Mouse (Mus musculus) heart, adult 9 months (tissue): ENCODE data around the gene Alox5.
"Not testable (repeated sequence)": the region's sequence is repeated elsewhere in the genome, so short reads cannot be mapped to it uniquely, and the experiment has no call there.

Experiments
- DNase-seq, 2 experiments: peaks; one replicate each; pipeline ENCODE4 v3.0.0; 2022; ENCODE audit warnings: low spot score in 2 of 2

Alox5 gene

DNA sequence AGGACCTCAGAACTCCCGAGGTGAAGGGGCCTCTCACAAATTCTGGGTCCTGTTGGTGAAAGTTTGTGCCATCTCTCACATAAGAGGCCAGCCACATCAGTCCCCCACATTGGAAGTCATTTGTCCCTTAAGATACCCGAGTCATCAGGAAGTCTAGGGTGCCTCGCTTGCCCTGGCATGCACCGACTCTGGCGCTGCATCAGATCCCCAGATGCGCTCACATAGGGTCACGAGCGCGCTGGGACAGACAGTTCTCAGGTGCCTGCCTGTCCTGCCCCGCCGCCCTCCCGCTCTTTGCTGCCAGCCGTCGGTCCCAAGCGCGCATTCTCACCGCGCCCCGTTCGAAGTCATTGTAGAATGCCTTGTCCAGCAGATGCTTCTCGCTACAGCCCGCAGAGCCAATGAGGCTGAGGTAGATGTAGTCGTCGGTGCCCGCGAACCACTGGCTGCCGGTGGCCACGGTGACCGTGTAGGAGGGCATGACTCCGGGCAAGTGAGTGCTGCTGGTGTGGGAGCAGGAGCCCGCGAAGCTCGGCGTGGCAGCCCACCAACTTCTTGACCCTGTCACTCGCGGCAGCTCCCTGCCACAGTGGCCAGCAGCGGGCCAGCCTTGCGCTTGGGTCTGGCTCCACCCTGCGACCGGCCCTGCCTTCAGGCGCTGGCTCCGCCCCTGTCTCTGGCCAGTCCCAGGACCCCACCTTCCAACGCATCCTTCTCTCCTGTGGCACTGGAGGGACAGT is at the start of gene Alox5:
Gene Alox5 (minus strand): TSS at position 635 of the 740 bp plus-strand sequence.
- peak; percentile 38 to 44 for DNase-seq

DNA sequence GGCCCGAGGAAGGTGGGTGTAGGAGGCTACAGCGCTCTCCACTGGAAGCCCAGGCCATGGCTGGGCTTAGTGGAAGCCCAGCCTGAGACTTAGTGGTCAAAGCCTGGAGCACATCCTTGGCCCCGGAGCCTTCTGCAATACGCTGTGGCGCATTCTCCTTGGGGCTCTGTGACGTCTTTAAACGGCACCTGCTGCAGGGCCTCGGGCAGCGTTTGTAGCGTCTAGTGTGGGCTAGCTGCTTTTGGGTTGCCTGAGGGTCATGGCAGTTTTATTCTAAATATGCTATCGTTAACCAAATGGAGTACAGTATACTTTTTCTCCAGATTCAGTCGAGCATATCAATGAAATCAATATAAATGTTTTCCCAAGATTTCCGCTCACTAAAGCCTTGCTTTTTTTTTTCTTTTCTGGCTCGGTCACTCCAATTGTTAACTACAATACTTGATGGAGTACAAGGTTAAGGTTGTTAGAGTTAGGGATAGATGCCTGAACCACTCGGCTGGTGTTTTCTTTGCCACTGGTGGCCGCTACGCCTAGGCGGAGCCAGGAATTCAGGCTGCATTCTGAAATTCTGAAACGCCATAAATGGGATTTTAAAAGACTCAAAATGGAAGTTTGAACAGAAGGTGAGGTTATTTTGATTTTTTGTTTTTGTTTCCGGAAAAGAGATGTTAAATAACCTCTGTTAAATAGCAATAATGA is 45.5 kb upstream of the Alox5 start, which contains the start of gene Olfr212:
Gene Olfr212 (plus strand): TSS at position 215 of the 702 bp plus-strand sequence.
- not testable (repeated sequence) for DNase-seq

DNA sequence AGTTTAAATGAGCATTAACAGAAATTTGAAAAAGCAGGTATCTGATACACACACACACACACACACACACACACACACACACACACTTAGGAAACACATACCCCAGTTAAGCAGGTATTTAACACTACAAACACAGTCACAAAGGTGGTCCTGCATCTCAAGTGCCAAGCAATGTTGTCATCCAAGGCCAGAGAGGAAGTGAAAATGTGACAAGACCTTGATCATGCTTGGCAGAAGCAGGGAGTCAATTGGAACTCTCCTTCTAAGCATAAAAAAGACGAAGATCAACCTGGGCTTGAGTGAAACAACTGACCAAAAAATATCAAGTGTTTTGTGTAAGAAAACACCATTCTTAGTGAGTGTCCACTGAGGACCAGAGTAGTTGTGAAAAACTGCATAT is 35.0 kb upstream of the Alox5 start:
- no peak for DNase-seq

DNA sequence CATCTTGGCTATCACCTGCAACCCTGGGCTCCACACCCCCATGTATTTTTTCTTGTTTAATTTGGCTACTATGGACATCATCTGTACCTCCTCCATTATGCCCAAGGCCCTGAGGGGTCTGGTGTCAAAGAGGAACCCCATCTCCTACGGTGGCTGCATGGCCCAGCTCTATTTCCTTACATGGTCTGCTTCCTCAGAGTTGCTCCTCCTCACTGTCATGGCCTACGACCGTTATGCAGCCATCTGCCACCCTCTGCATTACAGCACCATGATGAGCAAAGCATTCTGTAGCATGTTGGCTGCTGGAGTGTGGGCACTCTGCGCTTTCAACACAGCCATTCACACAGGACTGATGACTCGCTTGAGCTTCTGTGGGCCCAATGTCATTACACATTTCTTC is 32.8 kb upstream of the Alox5 start:
- no peak for DNase-seq

DNA sequence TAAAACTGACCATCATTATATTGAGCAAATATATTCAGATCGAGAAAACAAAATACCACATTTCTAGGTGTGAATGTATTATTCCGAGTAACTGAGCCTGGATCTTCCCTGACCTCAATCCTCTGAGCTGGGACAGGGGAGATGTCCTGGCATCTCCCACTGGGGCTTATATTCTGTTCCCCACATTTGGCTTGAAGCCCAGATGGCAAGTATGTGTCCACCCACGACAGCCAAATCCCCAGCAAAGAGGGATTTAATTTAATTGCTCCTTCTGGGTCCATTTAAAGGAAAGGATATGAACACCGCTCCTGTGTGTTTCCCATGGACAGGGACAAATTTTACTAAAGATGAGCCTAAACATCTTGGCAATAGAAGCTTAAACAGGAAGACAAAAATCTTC is 27.8 kb upstream of the Alox5 start, which contains the start of gene Olfr211:
Gene Olfr211 (plus strand): TSS at position 301 of the 400 bp plus-strand sequence.
- no peak for DNase-seq

DNA sequence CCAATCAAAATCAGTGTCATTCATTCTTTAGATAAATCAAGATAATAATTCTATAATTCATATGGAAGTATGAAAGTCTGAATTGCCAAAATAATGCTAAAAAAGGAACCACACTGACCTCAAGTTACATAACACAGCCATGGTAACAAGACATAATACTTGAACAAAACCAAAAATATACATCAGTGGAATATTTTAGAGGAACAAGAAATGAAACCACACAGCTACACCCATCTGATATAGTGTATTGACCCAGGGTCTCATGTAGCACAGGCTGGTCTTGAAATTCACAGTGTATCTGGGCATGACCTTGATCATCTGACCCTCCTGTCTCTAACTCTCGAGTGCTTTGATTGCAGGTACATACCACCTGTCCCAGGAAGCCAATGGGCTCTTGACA is 25.9 kb upstream of the Alox5 start:
- DNase-seq: peak in 1 of 2 experiments; percentile 4

DNA sequence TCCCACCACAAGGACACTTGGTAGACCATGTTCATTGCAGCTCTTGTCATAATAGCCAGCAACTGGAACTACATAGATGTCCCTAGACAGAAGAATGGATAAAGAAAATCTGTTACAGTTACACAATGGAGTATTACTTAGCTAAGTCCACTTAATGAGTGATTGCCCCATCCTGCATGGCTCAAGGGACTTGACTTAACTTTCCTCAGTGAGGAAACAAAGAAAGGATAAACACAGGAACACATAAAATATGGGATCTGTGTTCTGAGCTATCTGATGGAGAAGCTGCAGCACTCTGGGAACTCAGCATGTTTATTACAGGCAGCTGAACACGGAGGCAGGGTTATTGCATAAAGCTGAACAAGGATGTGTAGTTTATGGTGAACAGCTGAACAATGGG is 24.1 kb upstream of the Alox5 start:
- no peak for DNase-seq

DNA sequence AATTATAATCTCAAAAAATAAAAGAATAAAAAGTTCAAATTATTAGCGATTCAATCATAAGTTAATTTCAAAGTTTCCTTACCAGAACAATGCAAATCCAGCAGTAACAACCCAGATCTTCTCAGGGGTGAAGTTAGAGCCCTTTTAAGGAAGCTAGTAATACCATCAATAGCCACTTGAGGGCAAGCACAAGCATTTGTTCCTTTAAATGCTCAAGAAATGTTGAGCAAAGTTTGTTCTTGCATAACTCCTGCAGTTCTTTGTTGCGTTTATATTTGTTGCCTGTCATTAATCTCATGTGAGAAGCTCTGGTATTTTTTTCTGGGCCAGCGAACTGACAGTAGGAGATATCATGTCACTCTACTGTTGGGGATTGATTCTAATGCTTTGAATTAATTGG is 7.1 kb upstream of the Alox5 start:
- DNase-seq: no peak

DNA sequence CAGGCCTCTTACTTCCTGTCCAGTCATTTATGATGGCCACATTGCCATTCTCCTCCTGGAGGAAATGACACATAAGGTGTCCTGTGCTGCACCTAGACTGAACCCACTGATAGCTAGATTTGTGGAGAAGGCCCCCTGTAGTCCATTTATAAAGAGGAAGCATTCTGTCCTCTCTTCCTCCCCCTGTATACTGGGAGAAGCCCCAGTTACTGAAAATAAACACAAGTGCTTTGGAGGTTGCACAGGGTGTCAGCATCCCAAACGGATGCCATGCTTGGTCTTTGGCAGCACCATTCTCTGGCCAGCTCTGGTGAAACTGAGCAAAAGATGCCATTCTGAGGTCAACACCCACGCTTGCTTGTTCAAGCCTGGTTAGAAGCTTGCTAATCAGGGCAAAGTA is 1.7 kb downstream of the Alox5 start:
- no peak for DNase-seq

DNA sequence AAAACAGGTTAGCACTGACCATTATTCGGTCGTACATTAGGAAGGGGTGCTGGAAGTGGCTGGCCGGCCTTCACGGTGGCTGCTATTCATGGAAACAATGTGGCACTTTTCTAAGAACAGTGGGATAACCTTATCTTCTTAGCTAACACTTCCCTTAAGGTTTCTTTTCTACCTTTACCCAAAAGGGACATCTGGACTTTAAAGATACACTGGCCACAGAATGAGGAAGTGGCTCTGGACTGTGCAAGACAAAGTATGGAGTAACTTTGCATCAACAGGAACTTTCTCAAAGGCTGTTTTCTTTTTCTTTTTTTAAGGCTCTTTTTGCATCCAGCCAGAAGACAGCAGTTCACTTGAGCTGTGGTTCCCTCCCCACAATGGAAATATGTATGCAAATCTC is 2.2 kb downstream of the Alox5 start:
- DNase-seq: no peak

DNA sequence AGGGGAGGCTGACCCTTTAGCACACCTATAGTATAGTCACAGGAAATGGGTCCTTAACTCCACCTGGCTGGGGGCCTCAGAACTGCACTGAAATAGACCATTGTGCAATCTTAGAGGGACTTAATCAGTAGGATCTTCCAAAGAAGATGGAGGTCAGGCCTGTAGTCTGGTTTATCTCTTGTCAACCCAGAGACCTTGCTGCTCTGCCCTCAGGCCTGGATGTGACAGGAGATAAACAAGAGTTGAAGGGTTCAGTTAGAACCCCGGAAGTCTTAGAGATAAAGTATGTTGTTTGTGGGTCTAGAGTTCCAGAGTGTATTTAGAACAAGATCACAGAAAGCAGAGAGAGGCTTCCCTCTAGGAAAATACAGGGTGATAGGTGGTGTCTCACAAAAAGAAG is 4.5 kb downstream of the Alox5 start:
- no peak for DNase-seq

DNA sequence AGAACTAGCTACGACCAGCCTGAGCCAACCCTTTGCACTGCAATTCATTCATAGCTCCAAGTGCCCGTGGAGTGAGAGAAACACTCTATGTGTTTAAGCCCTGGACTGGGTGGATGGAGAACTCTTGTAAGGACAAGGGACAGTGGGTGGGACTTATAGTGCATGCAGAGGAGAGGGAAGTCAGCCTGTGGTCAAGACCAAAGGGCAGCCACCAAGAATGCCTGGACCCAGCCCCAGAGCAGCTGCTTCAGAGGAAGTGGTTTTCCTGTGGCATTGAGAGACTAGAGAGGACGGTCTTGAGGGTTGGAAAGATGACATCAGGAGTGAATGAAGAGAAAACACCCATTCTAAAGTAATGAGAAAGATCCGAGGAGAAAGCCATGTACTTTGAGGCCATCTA is 5.2 kb downstream of the Alox5 start:
- peak; percentile 43 to 68 for DNase-seq

DNA sequence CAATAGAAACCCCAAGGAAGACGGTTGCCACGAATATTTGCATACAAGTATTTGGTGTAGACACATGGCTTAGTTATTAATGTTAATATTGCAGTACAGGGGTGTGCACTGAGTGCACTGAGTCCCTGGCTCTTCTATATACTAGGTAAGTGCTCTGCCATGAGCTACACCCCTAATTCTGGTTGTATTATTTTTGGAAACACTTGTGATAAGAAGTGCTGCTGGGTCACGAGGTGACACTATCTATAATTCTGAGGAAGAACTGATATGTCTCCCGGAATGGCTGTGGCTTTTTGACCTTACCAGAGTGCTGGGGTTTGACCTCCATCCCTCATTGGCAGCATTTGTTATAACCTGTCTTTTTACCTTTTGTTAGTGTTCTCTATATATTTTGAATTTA is 20.1 kb downstream of the Alox5 start:
- DNase-seq: peak; percentile 44 to 61

DNA sequence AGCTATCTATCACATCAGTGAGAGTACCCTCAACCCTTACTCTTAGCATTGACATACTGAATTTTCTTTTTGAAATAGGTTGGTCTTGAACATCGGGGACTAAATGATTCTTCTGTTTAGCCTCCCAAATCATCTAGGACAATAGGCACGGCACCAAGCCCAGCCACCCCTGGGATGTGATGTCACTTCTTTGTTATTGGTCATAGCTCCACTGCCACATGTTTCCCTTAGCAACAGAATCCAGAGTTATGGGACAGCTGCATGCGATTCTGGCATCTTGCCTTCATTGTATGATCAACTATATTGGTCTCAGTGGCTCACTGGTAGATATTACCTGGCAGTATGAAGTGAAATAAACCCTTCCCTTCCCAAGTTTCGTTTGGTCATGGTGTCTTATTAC is 20.5 kb downstream of the Alox5 start:
- no peak for DNase-seq

DNA sequence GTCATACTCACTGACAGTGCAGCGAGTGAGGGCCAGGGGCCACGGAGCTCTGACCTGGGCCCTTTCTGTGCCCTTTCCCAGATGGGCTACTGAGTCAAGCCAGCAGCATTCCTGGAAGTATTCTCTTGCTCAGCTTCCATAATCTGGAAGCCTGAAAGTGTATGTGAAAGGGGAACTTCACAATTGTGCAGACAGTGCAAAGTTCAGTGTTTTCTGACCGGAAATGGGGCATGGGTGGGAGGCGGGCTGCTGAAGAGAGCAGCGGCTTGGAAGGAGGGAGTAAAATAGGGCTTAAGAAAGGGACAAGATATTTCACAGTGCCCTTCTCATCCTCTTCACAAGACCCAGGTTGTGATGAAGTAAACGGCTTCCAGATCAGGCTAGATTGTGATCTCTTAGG is 21.4 kb downstream of the Alox5 start:
- DNase-seq: no peak

DNA sequence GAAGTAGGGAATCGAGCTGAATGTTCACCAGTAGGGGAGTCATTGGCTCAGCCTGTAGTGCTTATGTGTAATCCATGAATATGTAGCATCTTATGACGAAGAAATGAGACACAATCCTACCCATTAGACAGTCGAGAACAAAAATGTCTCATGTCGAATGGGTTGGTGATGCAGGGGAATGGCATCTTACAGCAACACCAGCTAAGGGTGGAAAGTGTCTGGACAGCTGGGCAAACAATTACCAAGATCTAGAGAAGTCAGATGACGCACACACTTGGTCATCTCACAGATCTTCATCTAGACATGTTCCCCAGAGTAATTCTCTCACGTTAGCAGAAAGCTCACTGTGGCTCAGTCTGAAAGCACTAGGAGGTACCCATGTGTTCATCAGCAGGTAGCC is 22.1 kb downstream of the Alox5 start:
- DNase-seq: no peak

DNA sequence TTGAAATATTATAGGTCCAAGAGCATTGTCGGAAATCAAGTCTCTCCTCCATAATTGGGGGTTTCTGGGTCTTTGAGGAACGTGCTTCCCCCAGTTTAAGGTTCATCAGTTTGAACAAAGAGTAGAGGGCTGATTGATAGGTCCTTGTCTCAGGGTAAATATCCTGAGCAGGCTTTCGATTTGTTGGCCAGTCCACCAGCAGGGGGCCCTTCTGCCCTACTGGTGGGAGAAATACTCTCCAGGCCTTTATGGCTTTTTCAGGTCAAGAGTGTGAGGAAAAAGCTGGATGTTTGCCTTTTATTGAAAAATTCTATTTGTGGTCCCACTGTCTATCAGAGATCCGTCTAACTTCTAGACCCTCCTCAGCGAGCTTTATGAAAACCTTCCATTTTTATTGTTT is 32.7 kb downstream of the Alox5 start:
- no peak for DNase-seq

DNA sequence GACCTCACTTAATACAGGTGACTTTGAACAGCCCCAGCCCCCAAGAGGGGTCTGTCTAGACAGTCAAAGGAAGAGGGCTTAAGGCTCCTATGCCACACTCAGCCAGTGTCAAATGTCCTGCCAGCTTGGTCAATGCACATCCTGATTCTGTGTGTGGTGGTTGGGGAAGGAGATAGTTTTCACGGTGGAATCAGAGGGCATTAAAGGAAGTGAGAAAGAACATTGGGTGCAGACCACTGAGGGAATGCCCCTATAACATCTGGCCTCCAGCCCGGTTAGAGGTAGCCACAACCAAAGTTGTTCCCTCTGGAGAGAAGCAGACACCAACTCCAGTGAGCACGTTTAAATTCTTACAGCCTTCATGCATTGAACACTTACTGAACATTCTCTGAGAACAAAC is 33.4 kb downstream of the Alox5 start:
- DNase-seq: peak in 1 of 2 experiments; percentile 11

DNA sequence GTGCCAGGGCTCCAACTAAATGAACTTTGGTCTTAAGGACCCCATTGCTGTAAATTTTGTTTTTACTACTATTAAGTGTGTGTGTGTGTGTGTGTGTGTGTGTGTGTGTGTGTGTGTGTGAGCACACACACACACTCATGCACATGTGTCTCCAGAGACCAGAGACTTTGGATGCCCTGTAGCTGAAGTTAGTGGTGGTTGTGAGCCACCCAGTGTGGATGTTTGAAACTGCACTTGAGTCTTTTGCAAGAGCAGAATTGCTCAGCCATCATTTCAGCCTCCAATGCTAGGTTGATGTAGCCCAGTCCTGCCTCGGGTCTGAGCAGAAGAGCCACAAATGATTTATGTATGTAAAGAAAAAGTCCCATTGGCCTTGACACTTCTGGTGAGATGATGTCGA is 37.3 kb downstream of the Alox5 start:
- no peak for DNase-seq

DNA sequence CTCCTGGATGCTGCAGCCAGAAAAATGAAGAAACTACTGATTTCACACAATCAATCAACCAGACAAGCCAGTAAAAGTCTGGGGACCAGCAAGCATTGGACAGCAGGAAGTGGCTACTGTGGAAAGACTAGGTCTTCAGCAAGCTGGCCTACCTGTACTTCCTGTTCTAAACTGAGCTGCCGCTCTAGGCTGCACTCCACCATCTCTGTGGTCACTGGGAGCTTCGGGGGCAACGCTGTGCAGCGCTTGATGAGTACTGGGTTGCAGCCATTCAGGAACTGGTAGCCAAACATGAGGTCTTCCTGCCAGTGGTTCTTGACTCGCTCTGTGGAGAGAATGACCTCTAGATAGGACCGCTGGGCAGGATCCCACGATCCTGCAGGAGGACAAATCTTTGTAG is 38.0 kb downstream of the Alox5 start:
- no peak for DNase-seq

DNA sequence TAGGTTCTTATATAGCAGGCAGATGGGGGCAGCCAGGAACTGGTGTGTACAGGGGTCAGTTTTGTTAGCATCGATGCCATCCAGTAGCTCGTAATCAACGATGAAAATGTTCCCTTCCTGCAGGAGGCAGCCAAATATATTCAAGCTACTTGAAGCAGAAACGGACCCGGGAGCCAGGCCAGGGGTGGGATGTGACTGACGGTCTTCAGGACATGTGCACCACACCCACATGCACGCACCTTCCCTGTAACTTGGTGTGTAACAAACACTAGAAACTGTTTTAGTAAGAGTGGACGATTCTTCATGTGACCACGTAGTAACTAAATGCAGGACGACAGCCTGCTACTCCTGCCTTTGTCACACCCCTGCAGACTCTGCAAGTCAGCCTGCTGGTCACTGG is 40.7 kb downstream of the Alox5 start:
- no peak for DNase-seq

DNA sequence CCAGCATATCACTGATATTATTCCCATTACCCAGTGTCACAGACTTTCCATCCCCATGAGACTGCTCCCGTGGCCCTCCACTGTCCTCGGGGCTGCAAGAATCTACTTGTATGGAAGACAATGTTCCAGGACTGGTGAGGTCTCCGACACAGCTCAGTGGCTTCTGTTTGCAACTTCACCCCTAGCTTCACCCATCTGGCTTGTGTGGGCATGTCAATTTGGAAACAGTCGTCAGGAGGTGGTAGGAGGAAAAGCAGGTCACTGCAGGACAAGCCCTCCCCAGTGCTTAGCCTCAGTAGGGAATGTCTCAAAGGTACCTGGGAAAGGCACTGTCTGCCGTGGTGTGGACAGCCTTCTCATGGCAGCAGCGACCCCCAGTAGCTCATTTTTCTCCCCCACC is 41.3 kb downstream of the Alox5 start:
- no peak for DNase-seq

DNA sequence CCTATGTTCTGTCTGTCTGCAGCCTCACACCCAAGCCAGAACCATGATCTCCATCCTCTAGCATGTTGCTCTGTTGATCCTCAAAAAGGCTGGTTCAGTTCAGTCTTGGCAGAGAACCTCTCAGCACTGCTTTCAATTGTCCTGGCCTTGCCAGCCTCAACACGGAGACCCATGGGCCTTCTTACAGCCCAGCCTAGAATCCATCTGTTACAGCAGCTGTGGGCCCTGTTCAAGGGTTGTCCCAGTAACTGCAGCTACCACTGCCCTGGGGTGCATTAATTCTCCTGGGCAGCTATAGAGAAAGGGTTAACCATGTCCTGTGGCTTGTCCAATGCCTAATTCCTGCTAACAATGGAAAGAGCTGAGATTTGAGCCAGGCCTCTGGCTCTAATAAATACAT is 42.5 kb downstream of the Alox5 start:
- DNase-seq: no peak
